ENCODE assay signal across 16 mouse cellular contexts in genomic region chr4:136129842-136130241, GRCm38 (mm10). TPM values are rescaled to one million over a fixed set of nuclear protein-coding genes. Genes with fewer than 3 reads are reported as not detected.
DNase-seq lines count a peak whose midpoint lies in the region; ATAC-seq and TF ChIP-seq lines count a peak whose summit lies in the region.
"Had no signal": no experiment of that assay in that cellular context is flagged by ENCODE, and none has a peak within 500 bp of the region (broad histone marks: within the 10 kb centered on the region; RNA-seq: fewer than 3 reads in every experiment).

No protein-coding gene starts in this region.

- no peaks in the 10 kb centered on the region for H3K27me3 ChIP-seq in kidney, postnatal 0 days (ENCODE audit: insufficient read depth, low read length)
- no peaks in the 10 kb centered on the region for H3K27me3 ChIP-seq in kidney, embryonic 14.5 days (ENCODE audit: control insufficient read depth, insufficient read depth, low read length)
- no peaks in the 10 kb centered on the region for H3K27me3 ChIP-seq in midbrain, postnatal 0 days (ENCODE audit: insufficient read depth, low read length)
- H3K27me3 ChIP-seq in midbrain, embryonic 13.5 days, result no peaks in the 10 kb centered on the region
- no peaks in the 10 kb centered on the region for H3K27me3 ChIP-seq in forebrain, postnatal 0 days (ENCODE audit: insufficient read depth, low read length)
- H3K27me3 ChIP-seq: limb, embryonic 13.5 days; neural tube, embryonic 13.5 days had no signal

- no peak for ATAC-seq in kidney, postnatal 0 days (replicated peaks; ENCODE audit: low FRiP score, low read depth)
- ATAC-seq in kidney, embryonic 14.5 days (ENCODE audit: low FRiP score, low TSS enrichment), result no peak
- no peak for ATAC-seq in midbrain, postnatal 0 days (ENCODE audit: low FRiP score)
- no peak for ATAC-seq in midbrain, embryonic 13.5 days
- no peak for ATAC-seq in forebrain, postnatal 0 days

- H3K9ac ChIP-seq in kidney, postnatal 0 days (ENCODE audit: low read depth, low read length), result no peak overlapping the region
- H3K9ac ChIP-seq in kidney, embryonic 14.5 days (ENCODE audit: low read depth, low read length), result no peak overlapping the region
- H3K9ac ChIP-seq in midbrain, postnatal 0 days (replicated peaks; ENCODE audit: low read length, poor library complexity, severe bottlenecking), result no peak overlapping the region
- H3K9ac ChIP-seq in midbrain, embryonic 13.5 days (replicated peaks), result no peak overlapping the region
- H3K9ac ChIP-seq in forebrain, postnatal 0 days, result no peak overlapping the region
- H3K9ac ChIP-seq: limb, embryonic 13.5 days; neural tube, embryonic 13.5 days had no signal

- no peak for DNase-seq in kidney, postnatal 0 days (ENCODE audit: low spot score)
- DNase-seq in midbrain, postnatal 0 days (ENCODE audit: low spot score), result no peak
- peak; percentile 63 for DNase-seq in ZHBTc4 (ENCODE audit: low read depth, low spot score)
- no peak for DNase-seq in thymus, postnatal 0 days (ENCODE audit: low spot score)
- no peak for DNase-seq in forebrain, postnatal 0 days
- DNase-seq: cerebellum, adult 8-10 months; heart, adult 18-20 months; kidney, adult 9 months; lung, postnatal 4 days; thymus, adult 2 months had no signal

- H3K4me2 ChIP-seq in kidney, postnatal 0 days (ENCODE audit: low read length), result no peak overlapping the region
- H3K4me2 ChIP-seq in kidney, embryonic 14.5 days (replicated peaks; ENCODE audit: low read depth, low read length), result no peak overlapping the region
- H3K4me2 ChIP-seq in midbrain, postnatal 0 days (ENCODE audit: low read depth, low read length, poor library complexity, severe bottlenecking), result no peak overlapping the region
- no peak overlapping the region for H3K4me2 ChIP-seq in midbrain, embryonic 13.5 days (replicated peaks)
- no peak overlapping the region for H3K4me2 ChIP-seq in forebrain, postnatal 0 days (ENCODE audit: low read depth)
- H3K4me2 ChIP-seq: limb, embryonic 13.5 days; neural tube, embryonic 13.5 days had no signal

- no peaks in the 10 kb centered on the region for H3K9me3 ChIP-seq in kidney, postnatal 0 days (replicated peaks; ENCODE audit: low read length)
- H3K9me3 ChIP-seq in kidney, embryonic 14.5 days (ENCODE audit: control insufficient read depth, low read length), result peaks cover 6% of the 10 kb centered on the region; the same call in 1 of the 2 replicates
- H3K9me3 ChIP-seq in midbrain, postnatal 0 days (ENCODE audit: low read length), result no peaks in the 10 kb centered on the region
- 0 out of 2 replicates have a peak, but pooled peaks cover 5% of the 10 kb centered on the region for H3K9me3 ChIP-seq in midbrain, embryonic 13.5 days
- H3K9me3 ChIP-seq in forebrain, postnatal 0 days (ENCODE audit: low read length), result no peaks in the 10 kb centered on the region
- H3K9me3 ChIP-seq: neural tube, embryonic 13.5 days had no signal

- peak; percentile 31; the same call in 1 of the 2 replicates for TF ChIP-seq CTCF in kidney, postnatal 0 days (IDR thresholded peaks at IDR 0.05; ENCODE audit: low read depth)
- TF ChIP-seq CTCF in midbrain, postnatal 0 days (IDR thresholded peaks at IDR 0.05), result peak; percentile 31
- TF ChIP-seq CTCF in forebrain, postnatal 0 days (IDR thresholded peaks at IDR 0.05; ENCODE audit: low read depth), result no peak

- H3K27ac ChIP-seq in kidney, postnatal 0 days, result no peak overlapping the region
- H3K27ac ChIP-seq in kidney, embryonic 14.5 days (ENCODE audit: low read depth, low read length), result no peak overlapping the region
- no peak overlapping the region for H3K27ac ChIP-seq in midbrain, postnatal 0 days (ENCODE audit: low read depth, low read length)
- H3K27ac ChIP-seq in midbrain, embryonic 13.5 days, result no peak overlapping the region
- H3K27ac ChIP-seq in forebrain, postnatal 0 days (ENCODE audit: low read depth, low read length), result no peak overlapping the region
- H3K27ac ChIP-seq: limb, embryonic 13.5 days; neural tube, embryonic 13.5 days had no signal

- H3K4me3 ChIP-seq in kidney, postnatal 0 days (replicated peaks; ENCODE audit: low read depth, low read length), result no peak overlapping the region
- no peak overlapping the region for H3K4me3 ChIP-seq in kidney, embryonic 14.5 days (ENCODE audit: low read length)
- H3K4me3 ChIP-seq in midbrain, postnatal 0 days (ENCODE audit: low read depth, low read length), result no peak overlapping the region
- H3K4me3 ChIP-seq in midbrain, embryonic 13.5 days (replicated peaks), result no peak overlapping the region
- no peak overlapping the region for H3K4me3 ChIP-seq in forebrain, postnatal 0 days (ENCODE audit: low read depth, low read length)
- H3K4me3 ChIP-seq: forebrain, embryonic 10.5 days; hindbrain, embryonic 10.5 days; limb, embryonic 13.5 days; neural tube, embryonic 13.5 days had no signal

- WGBS in kidney, postnatal 0 days, result 90% methylated on average over 1 of the region's 1 CpGs
- WGBS in kidney, embryonic 14.5 days, result 95% methylated on average over 1 of the region's 1 CpGs
- WGBS in midbrain, postnatal 0 days, result 91% methylated on average over 1 of the region's 1 CpGs
- 89% methylated on average over 1 of the region's 1 CpGs for WGBS in midbrain, embryonic 13.5 days
- WGBS in forebrain, postnatal 0 days, result 88% methylated on average over 1 of the region's 1 CpGs

- H3K4me1 ChIP-seq in kidney, postnatal 0 days (replicated peaks; ENCODE audit: insufficient read depth, low read length), result peaks cover 13% of the 10 kb centered on the region
- H3K4me1 ChIP-seq in kidney, embryonic 14.5 days (ENCODE audit: control insufficient read depth, insufficient read depth, low read length), result peaks cover 21% of the 10 kb centered on the region
- 0 out of 2 replicates have a peak, but pooled peaks cover under 1% of the 10 kb centered on the region for H3K4me1 ChIP-seq in midbrain, postnatal 0 days (ENCODE audit: insufficient read depth, low read length)
- peaks cover 22% of the 10 kb centered on the region for H3K4me1 ChIP-seq in midbrain, embryonic 13.5 days (replicated peaks)
- H3K4me1 ChIP-seq in forebrain, postnatal 0 days (ENCODE audit: insufficient read depth), result 0 out of 2 replicates have a peak, but pooled peaks cover 8% of the 10 kb centered on the region

- H3K36me3 ChIP-seq in kidney, postnatal 0 days (ENCODE audit: insufficient read depth, low read length), result no peaks in the 10 kb centered on the region
- H3K36me3 ChIP-seq in kidney, embryonic 14.5 days (ENCODE audit: control insufficient read depth, insufficient read depth, low read length), result no peaks in the 10 kb centered on the region
- H3K36me3 ChIP-seq in midbrain, postnatal 0 days (ENCODE audit: insufficient read depth, low read length), result no peaks in the 10 kb centered on the region
- H3K36me3 ChIP-seq in midbrain, embryonic 13.5 days, result no peaks in the 10 kb centered on the region
- no peaks in the 10 kb centered on the region for H3K36me3 ChIP-seq in forebrain, postnatal 0 days (ENCODE audit: insufficient read depth)
- H3K36me3 ChIP-seq: forebrain, embryonic 10.5 days; hindbrain, embryonic 10.5 days; limb, embryonic 13.5 days; neural tube, embryonic 13.5 days had no signal

RNA-seq across cellular contexts. Expression of gene Id3, which starts 13.5 kb away (rescaled TPM):
- polyA plus RNA-seq in kidney, postnatal 0 days (2015; fragmentation: Nextera tagmentation; extraction: Ambion mirVana), result 764 and 829 TPM in 2 replicates
- 848 and 979 TPM in 2 replicates for polyA plus RNA-seq in kidney, embryonic 14.5 days (2014; fragmentation: Nextera tagmentation; extraction: Ambion mirVana)
- 121 and 208 TPM in 2 replicates for total RNA-seq in midbrain, postnatal 0 days (2014; rRNA removed)
- 148 and 156 TPM in 2 replicates for polyA plus RNA-seq in midbrain, postnatal 0 days (2015; fragmentation: Nextera tagmentation; extraction: Ambion mirVana)
- polyA plus RNA-seq in midbrain, embryonic 13.5 days (2015; fragmentation: Nextera tagmentation; extraction: Ambion mirVana), result 175 and 214 TPM in 2 replicates
- polyA plus RNA-seq in thymus, postnatal 0 days (2015; fragmentation: Nextera tagmentation; extraction: Ambion mirVana), result 262 and 327 TPM in 2 replicates
- 134 and 153 TPM in 2 replicates for total RNA-seq in forebrain, postnatal 0 days (2014; rRNA removed)
- 177 and 185 TPM in 2 replicates for polyA plus RNA-seq in forebrain, postnatal 0 days (2015; fragmentation: Nextera tagmentation; extraction: Ambion mirVana)

RNA-seq across cellular contexts. Expression of gene E2f2, which starts 42.4 kb away (rescaled TPM):
- polyA plus RNA-seq in kidney, postnatal 0 days (2015; fragmentation: Nextera tagmentation; extraction: Ambion mirVana), result 3.2 and 3.8 TPM in 2 replicates
- 5.7 and 6.0 TPM in 2 replicates for polyA plus RNA-seq in kidney, embryonic 14.5 days (2014; fragmentation: Nextera tagmentation; extraction: Ambion mirVana)
- 1.1 and 2.0 TPM in 2 replicates for total RNA-seq in midbrain, postnatal 0 days (2014; rRNA removed)
- polyA plus RNA-seq in midbrain, postnatal 0 days (2015; fragmentation: Nextera tagmentation; extraction: Ambion mirVana), result 0.46 and 0.50 TPM in 2 replicates
- polyA plus RNA-seq in midbrain, embryonic 13.5 days (2015; fragmentation: Nextera tagmentation; extraction: Ambion mirVana), result 3.8 and 4.0 TPM in 2 replicates
- 58.9 and 64.1 TPM in 2 replicates for polyA plus RNA-seq in thymus, postnatal 0 days (2015; fragmentation: Nextera tagmentation; extraction: Ambion mirVana)
- 0.85 and 1.2 TPM in 2 replicates for total RNA-seq in forebrain, postnatal 0 days (2014; rRNA removed)
- polyA plus RNA-seq in forebrain, postnatal 0 days (2015; fragmentation: Nextera tagmentation; extraction: Ambion mirVana), result 0.84 and 1.4 TPM in 2 replicates
